Mouse (Mus musculus) ES-Bruce4 (cell line): ENCODE measurements around the gene Plb1. TPM values are rescaled to one million over a fixed set of nuclear protein-coding genes. Genes with fewer than 3 reads are reported as not detected.

ENCODE experiments used
- H3K27ac ChIP-seq: 2 replicates; pipeline ENCODE4 v1.5.1; 2012; ENCODE audit warnings: low read length, inconsistent platforms; ENCODE audit not compliant: insufficient read depth
- H3K27me3 ChIP-seq: 2 replicates; pipeline ENCODE4 v1.6.1; 2012; ENCODE audit warnings: mild to moderate bottlenecking, low read length, inconsistent platforms; ENCODE audit not compliant: control insufficient read depth, poor library complexity, insufficient read depth, severe bottlenecking
- H3K36me3 ChIP-seq: 2 replicates; pipeline ENCODE4 v1.6.1; 2012; ENCODE audit warnings: inconsistent platforms, mild to moderate bottlenecking, low read length, moderate library complexity; ENCODE audit not compliant: control insufficient read depth, poor library complexity, insufficient read depth, severe bottlenecking
- H3K4me1 ChIP-seq: one replicate; pipeline ENCODE4 v1.8.1; 2011; ENCODE audit warnings: low read length; ENCODE audit not compliant: control insufficient read depth, insufficient read depth
- H3K4me3 ChIP-seq: 2 replicates; pipeline ENCODE4 v1.5.1; 2011; ENCODE audit warnings: low read depth, mild to moderate bottlenecking, low read length
- H3K9ac ChIP-seq: 2 replicates; pipeline ENCODE4 v1.6.1; 2012; ENCODE audit warnings: low read depth, mild to moderate bottlenecking, inconsistent platforms; ENCODE audit not compliant: poor library complexity, severe bottlenecking
- H3K9me3 ChIP-seq: replicated peaks from 2 replicates; pipeline ENCODE4 v1.6.1; 2012; ENCODE audit warnings: mild to moderate bottlenecking, low read length, inconsistent platforms; ENCODE audit not compliant: control insufficient read depth, poor library complexity, insufficient read depth, severe bottlenecking
- CTCF ChIP-seq: IDR thresholded peaks from one replicate; pipeline ENCODE4 v1.8.1; 2011; ENCODE audit warnings: low read depth, low read length
- EP300 ChIP-seq: IDR thresholded peaks from 2 replicates; pipeline ENCODE4 v1.6.1; 2011; ENCODE audit warnings: low read depth, low read length; ENCODE audit not compliant: insufficient read depth
- POLR2A ChIP-seq: IDR thresholded peaks from one replicate; pipeline ENCODE4 v1.8.1; 2011; ENCODE audit warnings: low read length; ENCODE audit not compliant: insufficient read depth
- polyA plus RNA-seq: library from polyadenylated mRNA; stranded (reverse); fragments of >200 nt; gene quantifications from 2 replicates; pipeline ENCODE4 v1.2.4, GENCODE M21; 2011; ENCODE audit warnings: low read depth; ENCODE audit not compliant: missing spikeins, insufficient read depth, insufficient read length

Gene Plb1
- polyA plus RNA-seq, 1 experiment: not detected

DNA sequence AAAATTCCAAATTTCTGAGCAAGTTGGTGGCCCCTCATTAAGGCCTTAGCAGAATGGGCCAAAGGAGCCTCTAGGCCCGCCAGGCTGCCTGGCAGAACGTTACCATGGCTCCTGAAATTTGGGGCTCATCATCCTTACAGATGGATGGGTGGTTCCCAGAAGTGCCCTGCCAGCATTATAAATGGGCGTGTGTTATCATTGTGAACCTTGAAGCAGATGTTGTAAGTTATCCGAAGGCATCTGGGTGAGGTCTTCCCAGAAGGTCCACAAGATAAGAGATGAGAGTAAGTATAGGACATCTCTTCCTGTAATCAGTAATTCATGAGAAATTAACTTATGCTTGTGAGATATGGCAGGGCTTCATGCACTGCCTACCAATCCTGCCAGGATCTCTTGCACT is 30.0 kb downstream of the Plb1 start:
- no peaks in the 10 kb centered on the region for H3K36me3 ChIP-seq
- no peak for TF ChIP-seq EP300
- TF ChIP-seq POLR2A: no peak
- TF ChIP-seq CTCF: no peak

DNA sequence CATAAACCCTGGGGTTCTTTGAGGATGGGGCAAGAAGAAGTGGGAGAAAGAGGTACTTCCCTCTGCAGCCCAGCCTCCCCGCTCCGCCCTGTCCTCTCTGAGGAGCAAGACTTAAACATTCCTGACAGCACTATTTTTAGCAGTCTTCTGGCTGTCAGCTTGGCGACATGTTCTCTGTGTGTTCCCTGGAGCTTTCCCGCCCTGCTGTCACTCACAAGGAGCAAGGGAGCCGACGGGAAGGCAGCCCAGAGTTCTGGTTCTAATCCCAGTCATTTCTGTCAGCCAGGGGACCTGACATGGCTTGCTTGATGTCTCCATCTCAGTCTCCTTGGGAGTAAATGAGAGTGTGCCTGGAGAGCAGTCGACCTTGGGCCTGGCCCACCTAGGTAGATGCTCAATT is 40.0 kb downstream of the Plb1 start:
- Histone ChIP-seq H3K4me3 (no peak overlapping the region), H3K36me3 (no peaks in the 10 kb centered on the region), H3K27ac (no peak overlapping the region), H3K4me1 (no peaks in the 10 kb centered on the region), H3K9me3 (no peaks in the 10 kb centered on the region), H3K27me3 (no peaks in the 10 kb centered on the region), H3K9ac (no peak overlapping the region)
- TF ChIP-seq POLR2A (no peak), CTCF (no peak)

More for the DNA sequence above, 30.0 kb downstream of the Plb1 start:
- H3K27ac ChIP-seq: no peak overlapping the region
- H3K9me3 ChIP-seq: no peaks in the 10 kb centered on the region
- no peaks in the 10 kb centered on the region for H3K4me1 ChIP-seq
- no peaks in the 10 kb centered on the region for H3K27me3 ChIP-seq
- no peak overlapping the region for H3K9ac ChIP-seq
- H3K4me3 ChIP-seq: no peak overlapping the region

DNA sequence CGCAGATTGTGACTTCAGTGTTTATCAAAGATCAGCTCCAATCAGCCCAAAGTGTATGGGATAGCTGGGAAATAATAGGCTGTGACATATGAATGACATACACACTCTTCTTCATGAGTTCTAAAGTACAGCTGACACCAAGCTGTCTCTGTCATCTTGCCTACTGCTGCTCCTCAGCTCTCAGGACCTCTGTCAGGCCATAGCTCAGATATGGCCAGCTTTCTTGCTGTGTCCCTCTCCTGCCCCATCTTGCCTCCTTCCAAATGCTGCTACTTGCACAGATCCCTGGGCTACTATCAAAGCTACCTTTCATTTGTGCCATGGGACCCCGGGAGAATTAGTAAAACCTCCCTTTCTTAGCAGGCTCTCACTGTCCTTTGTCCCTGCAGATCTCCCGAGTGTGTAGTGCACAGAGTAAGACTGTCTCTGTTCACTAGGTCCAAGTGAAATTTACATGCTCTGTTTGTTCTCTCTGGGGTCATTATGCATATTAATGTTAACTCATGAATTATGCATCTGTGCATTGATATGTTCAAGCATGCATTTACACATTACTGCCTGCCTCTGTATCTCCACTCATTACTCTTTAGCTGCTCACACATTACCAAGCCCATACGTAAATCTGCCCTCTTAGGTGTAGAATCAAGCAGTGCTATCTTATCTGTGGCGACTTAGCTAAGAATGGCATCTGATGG is 45.6 kb downstream of the Plb1 start:
- Histone ChIP-seq H3K4me3 (no peak overlapping the region), H3K27ac (no peak overlapping the region), H3K9ac (no peak overlapping the region), H3K27me3 (no peaks in the 10 kb centered on the region), H3K9me3 (no peaks in the 10 kb centered on the region), H3K4me1 (no peaks in the 10 kb centered on the region), H3K36me3 (no peaks in the 10 kb centered on the region)
- TF ChIP-seq CTCF: no peak

GRCm38 (mm10) chr5:32280066-32280465 is 47.6 kb downstream of the Plb1 start:
- Histone ChIP-seq H3K27me3 (no peaks in the 10 kb centered on the region), H3K9ac (no peak overlapping the region), H3K4me3 (no peak overlapping the region), H3K27ac (no peak overlapping the region), H3K9me3 (no peaks in the 10 kb centered on the region), H3K4me1 (no peaks in the 10 kb centered on the region), H3K36me3 (no peaks in the 10 kb centered on the region)
- no peak for TF ChIP-seq EP300
- no peak for TF ChIP-seq CTCF
- no peak for TF ChIP-seq POLR2A

DNA sequence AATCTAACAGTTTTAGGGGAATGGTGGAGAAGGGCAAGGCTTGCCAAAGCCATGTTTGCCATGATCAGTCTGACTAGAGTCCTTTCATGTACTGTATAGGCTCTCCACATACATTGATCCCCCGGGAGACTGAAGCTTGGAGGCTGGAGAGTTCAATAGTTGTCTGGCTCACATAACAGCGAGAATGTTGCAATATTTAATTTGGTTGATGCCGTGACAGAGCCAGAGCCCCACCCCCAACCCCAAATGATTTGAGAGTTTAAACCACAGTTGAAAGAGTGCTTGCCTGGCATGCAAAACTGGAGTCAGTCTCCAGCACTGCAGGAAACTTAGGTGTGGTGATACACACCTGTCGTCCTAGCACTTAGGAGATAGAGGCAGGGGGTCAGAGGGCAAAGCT is 49.8 kb downstream of the Plb1 start:
- TF ChIP-seq CTCF (no peak), POLR2A (no peak), EP300 (no peak)
- H3K36me3 ChIP-seq: no peaks in the 10 kb centered on the region
- H3K4me3 ChIP-seq: no peak overlapping the region
- no peak overlapping the region for H3K9ac ChIP-seq
- no peaks in the 10 kb centered on the region for H3K4me1 ChIP-seq
- no peaks in the 10 kb centered on the region for H3K9me3 ChIP-seq
- no peak overlapping the region for H3K27ac ChIP-seq
- H3K27me3 ChIP-seq: no peaks in the 10 kb centered on the region

- Histone ChIP-seq H3K4me3 (no peak overlapping the region), H3K9me3 (no peaks in the 10 kb centered on the region), H3K27me3 (no peaks in the 10 kb centered on the region), H3K36me3 (no peaks in the 10 kb centered on the region), H3K9ac (no peak overlapping the region), H3K4me1 (no peaks in the 10 kb centered on the region), H3K27ac (no peak overlapping the region)
- TF ChIP-seq CTCF (no peak), EP300 (no peak), POLR2A (no peak)
Measured at GRCm38 (mm10) chr5:32283457-32283856, 50.9 kb downstream of the Plb1 start.
